Mouse (Mus musculus): ENCODE data around the gene March1.

DNA sequence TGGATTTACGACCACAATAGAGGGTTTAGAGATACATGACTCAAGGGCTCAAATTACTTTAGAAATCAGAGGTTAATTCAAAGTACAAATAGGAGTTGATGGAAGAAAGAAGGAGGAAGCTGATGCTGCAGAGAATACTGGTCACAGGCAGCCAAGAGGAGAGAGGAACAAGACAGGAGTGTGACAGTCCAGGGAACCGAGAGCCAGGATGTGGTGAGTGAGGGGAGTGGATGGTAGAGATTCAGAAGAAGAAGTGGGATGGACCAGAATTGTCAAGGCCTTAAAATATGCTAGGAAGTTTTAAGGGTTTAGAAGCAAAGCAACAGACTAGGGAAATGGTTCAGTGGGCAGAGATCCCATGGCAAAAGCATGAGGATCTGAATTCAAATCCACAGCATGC is 771.0 kb downstream of the March1 start:
- TF ChIP-seq CTCF (IDR thresholded peaks at IDR 0.05; ENCODE audit: low read depth) (no peak), EP300 (optimal IDR thresholded peaks at IDR 0.05) (no peak)
